Mouse (Mus musculus) CH12.LX (cell line): ENCODE results near the gene Armc6. TPM values are rescaled to one million over a fixed set of nuclear protein-coding genes. Genes with fewer than 3 reads are reported as not detected.

Source experiments
- DNase-seq: peaks from one replicate; pipeline ENCODE4 v3.0.0-alpha.2; 2013; ENCODE audit errors: extremely low read depth
- H3K27ac ChIP-seq: 2 replicates; pipeline ENCODE4 v1.5.1; 2012; ENCODE audit warnings: low read depth, mild to moderate bottlenecking, control low read depth, moderate library complexity; ENCODE audit not compliant: insufficient read depth
- H3K27me3 ChIP-seq: replicated peaks from 2 replicates; pipeline ENCODE3; 2012; ENCODE audit warnings: inconsistent platforms
- H3K36me3 ChIP-seq, 2 experiments: replicated peaks in 1 of 2; 2 replicates each; pipeline versions ENCODE3 to v1.6.1; 2012; ENCODE audit warnings: inconsistent platforms in 1 of 2, low read length in 1 of 2, mild to moderate bottlenecking in 1 of 2, mixed read lengths in 1 of 2, moderate library complexity in 1 of 2; ENCODE audit not compliant: control insufficient read depth in 1 of 2, insufficient read depth in 1 of 2
- H3K4me1 ChIP-seq, 2 experiments: 2 replicates each; pipeline ENCODE4 v1.6.1; 2012; ENCODE audit warnings: inconsistent platforms in 1 of 2, moderate library complexity in 1 of 2; ENCODE audit not compliant: insufficient read depth in 2 of 2, control insufficient read depth in 1 of 2
- H3K4me2 ChIP-seq: 2 replicates; pipeline ENCODE4 v1.6.1; 2012; ENCODE audit warnings: low read depth, mild to moderate bottlenecking, control low read depth; ENCODE audit not compliant: poor library complexity, insufficient read depth, severe bottlenecking
- H3K4me3 ChIP-seq, 3 experiments: fragments of 150-350 bp in 1 of 3; sonication (generic) in 1 of 3; replicated peaks in 1 of 3; 2 replicates each; pipeline versions ENCODE3 to v1.5.1; 2011 to 2012; ENCODE audit warnings: low read depth in 2 of 3, low read length in 2 of 3, mild to moderate bottlenecking in 2 of 3, moderate library complexity in 2 of 3, control low read depth in 1 of 3, improper control_type of control experiment in 1 of 3, inconsistent platforms in 1 of 3, mixed read lengths in 1 of 3; ENCODE audit not compliant: poor library complexity in 1 of 3
- H3K79me2 ChIP-seq: replicated peaks from 2 replicates; pipeline ENCODE4 v1.6.1; 2012; ENCODE audit warnings: mild to moderate bottlenecking, moderate library complexity; ENCODE audit not compliant: control insufficient read depth, poor library complexity, insufficient read depth, severe bottlenecking; ENCODE audit errors: extremely low read depth
- H3K9ac ChIP-seq: 2 replicates; pipeline ENCODE4 v1.6.1; 2012; ENCODE audit warnings: low read depth, mild to moderate bottlenecking, control low read depth, moderate library complexity; ENCODE audit not compliant: insufficient read depth
- H3K9me3 ChIP-seq: replicated peaks from 2 replicates; pipeline ENCODE3; 2012; ENCODE audit warnings: low read length, inconsistent platforms, mixed read lengths
- BHLHE40 ChIP-seq: IDR thresholded peaks from 2 replicates; pipeline ENCODE4 v1.6.1; 2011; ENCODE audit warnings: mild to moderate bottlenecking, low read depth, low read length, improper control_type of control experiment
- ELF1 ChIP-seq: IDR thresholded peaks from 2 replicates; pipeline ENCODE4 v1.6.1; 2014; ENCODE audit warnings: low read depth, mild to moderate bottlenecking, inconsistent platforms, low read length, improper control_type of control experiment
- EP300 ChIP-seq: IDR thresholded peaks from 2 replicates; pipeline ENCODE4 v1.6.1; 2011; ENCODE audit warnings: low read length, improper control_type of control experiment
- ETS1 ChIP-seq: conservative IDR thresholded peaks from 2 replicates; pipeline ENCODE4 v1.6.1; 2012; ENCODE audit warnings: low read depth, mild to moderate bottlenecking, inconsistent platforms, low read length, improper control_type of control experiment, moderate library complexity
- HCFC1 ChIP-seq: IDR thresholded peaks from 2 replicates; pipeline ENCODE4 v1.6.1; 2012; ENCODE audit warnings: low read depth, mild to moderate bottlenecking, inconsistent platforms, low read length, improper control_type of control experiment
- JUN ChIP-seq: IDR thresholded peaks from 2 replicates; pipeline ENCODE4 v1.6.1; 2011; ENCODE audit warnings: low read depth, mild to moderate bottlenecking, low read length, improper control_type of control experiment, moderate library complexity; ENCODE audit not compliant: insufficient read depth
- KAT2A ChIP-seq: IDR thresholded peaks from 2 replicates; pipeline ENCODE4 v1.6.1; 2012; ENCODE audit warnings: low read length, improper control_type of control experiment, inconsistent platforms; ENCODE audit not compliant: insufficient replicate concordance
- MAFK ChIP-seq: IDR thresholded peaks from 2 replicates; pipeline ENCODE4 v1.6.1; 2011; ENCODE audit warnings: low read length, improper control_type of control experiment; ENCODE audit not compliant: insufficient replicate concordance
- MAX ChIP-seq: IDR thresholded peaks from 2 replicates; pipeline ENCODE4 v1.6.1; 2011; ENCODE audit warnings: low read length, improper control_type of control experiment
- MAZ ChIP-seq: IDR thresholded peaks from 2 replicates; pipeline ENCODE4 v1.6.1; 2012; ENCODE audit warnings: low read depth, mild to moderate bottlenecking, inconsistent platforms, low read length, improper control_type of control experiment, moderate library complexity
- MEF2A ChIP-seq: IDR thresholded peaks from 2 replicates; pipeline ENCODE4 v1.6.1; 2014; ENCODE audit warnings: low read depth, mild to moderate bottlenecking, inconsistent platforms, low read length, improper control_type of control experiment, borderline replicate concordance
- MYC ChIP-seq: IDR thresholded peaks from 2 replicates; pipeline ENCODE4 v1.6.1; 2011; ENCODE audit warnings: low read depth, mild to moderate bottlenecking, improper control_type of control experiment, low read length
- NELFE ChIP-seq: IDR thresholded peaks from 2 replicates; pipeline ENCODE4 v1.6.1; 2011; ENCODE audit warnings: low read depth, low read length, improper control_type of control experiment
- NRF1 ChIP-seq: IDR thresholded peaks from 2 replicates; pipeline ENCODE4 v1.6.1; 2014; ENCODE audit warnings: low read depth, mild to moderate bottlenecking, inconsistent platforms, low read length, improper control_type of control experiment, moderate library complexity
- POLR2AphosphoS2 ChIP-seq: IDR thresholded peaks from 2 replicates; pipeline ENCODE4 v1.6.1; 2011; ENCODE audit warnings: low read depth, low read length, improper control_type of control experiment
- RCOR1 ChIP-seq: conservative IDR thresholded peaks from 2 replicates; pipeline ENCODE4 v1.6.1; 2012; ENCODE audit warnings: low read depth, mild to moderate bottlenecking, inconsistent platforms, low read length, improper control_type of control experiment
- SIN3A ChIP-seq: IDR thresholded peaks from 2 replicates; pipeline ENCODE4 v1.6.1; 2012; ENCODE audit warnings: low read length, improper control_type of control experiment, inconsistent platforms
- TBP ChIP-seq: conservative IDR thresholded peaks from 2 replicates; pipeline ENCODE4 v1.6.1; 2011; ENCODE audit warnings: low read depth, low read length, improper control_type of control experiment
- TCF12 ChIP-seq: IDR thresholded peaks from 2 replicates; pipeline ENCODE4 v1.6.1; 2014; ENCODE audit warnings: low read depth, mild to moderate bottlenecking, inconsistent platforms, low read length, improper control_type of control experiment
- USF2 ChIP-seq: conservative IDR thresholded peaks from 2 replicates; pipeline ENCODE4 v1.6.1; 2011; ENCODE audit warnings: low read depth, low read length, improper control_type of control experiment
- ZC3H11A ChIP-seq: IDR thresholded peaks from 2 replicates; pipeline ENCODE4 v1.6.1; 2012; ENCODE audit warnings: low read depth, mild to moderate bottlenecking, inconsistent platforms, low read length, improper control_type of control experiment
- ZKSCAN1 ChIP-seq: IDR thresholded peaks from 2 replicates; pipeline ENCODE4 v1.6.1; 2012; ENCODE audit warnings: low read depth, inconsistent platforms, low read length, improper control_type of control experiment, borderline replicate concordance
- ZNF384 ChIP-seq: IDR thresholded peaks from 2 replicates; pipeline ENCODE4 v1.6.1; 2012; ENCODE audit warnings: low read depth, low read length, improper control_type of control experiment, inconsistent platforms
- dilution Hi-C: fragments of 300-500 bp; cut with MboI; formaldehyde crosslinking; loops from 2 replicates; pipeline ENCODE4 v1.14.3; 2020; ENCODE audit warnings: low sequenced_read_pairs; ENCODE audit not compliant: extremely low pct_unique_long_range_greater_than_20kb, extremely low pct_ligation_motif_present
- in situ Hi-C: fragments of 300-500 bp; cut with MboI; formaldehyde crosslinking; loops from 3 replicates; pipeline ENCODE4 v1.14.3; 2019; ENCODE audit warnings: low sequenced_read_pairs, low pct_ligation_motif_present, low pct_unique_long_range_greater_than_20kb, mixed read lengths
- polyA plus RNA-seq: library from polyadenylated mRNA; unstranded; fragments of >175 nt; gene quantifications from 2 replicates; pipeline ENCODE4 v1.2.1, GENCODE M21; 2012; ENCODE audit warnings: low read depth; ENCODE audit not compliant: insufficient read length
- total RNA-seq, 2 experiments: library from RNA; depleted of rRNA; stranded (reverse); fragments of 300-350 nt in 1 of 2; fragments of >200 nt in 1 of 2; gene quantifications; 2 replicates each; pipeline ENCODE4 v1.2.3; 2012 to 2014

Armc6 gene
- total and polyA plus RNA-seq, 3 experiments: 20.0 to 31.1 (median 23.7) TPM

DNA sequence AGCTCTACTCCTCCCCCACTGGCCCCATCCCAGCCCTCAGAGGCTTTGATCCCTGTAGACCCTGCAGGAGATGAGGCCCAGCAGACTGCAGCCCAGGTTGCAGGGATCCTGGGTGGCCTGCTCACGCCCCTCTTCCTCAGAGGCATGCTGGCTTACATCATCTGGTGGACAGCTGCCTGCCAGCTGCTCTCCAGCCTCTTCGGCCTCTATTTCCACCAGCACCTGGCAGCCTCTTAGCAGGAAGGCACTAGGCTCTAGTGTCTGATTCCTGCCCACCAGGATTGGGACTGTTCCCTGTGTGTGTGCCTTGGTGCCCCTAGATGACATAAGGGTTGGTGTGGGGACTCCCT is 52.4 kb downstream of the Armc6 start:
- TF ChIP-seq KAT2A: no peak
- TF ChIP-seq EP300: no peak
- TF ChIP-seq POLR2AphosphoS2: no peak
- no peak for TF ChIP-seq NELFE
- TF ChIP-seq ZKSCAN1: no peak
- TF ChIP-seq RCOR1: no peak
- TF ChIP-seq ZC3H11A: no peak
- TF ChIP-seq MYC: no peak
- no peak for TF ChIP-seq MAX
- TF ChIP-seq TBP: no peak
- no peak for TF ChIP-seq MAFK
- no peak for TF ChIP-seq JUN
- TF ChIP-seq ETS1: no peak
- no peak for TF ChIP-seq SIN3A
- TF ChIP-seq ZNF384: no peak
- TF ChIP-seq NRF1: no peak
- no peak for TF ChIP-seq MAZ
- no peak for TF ChIP-seq TCF12
- Histone ChIP-seq H3K4me1 (no peaks in the 10 kb centered on the region), H3K4me2 (no peak overlapping the region), H3K79me2 (no peaks in the 10 kb centered on the region), H3K9ac (no peak overlapping the region), H3K27ac (no peak overlapping the region), H3K4me3 (no peak overlapping the region), H3K36me3 (peaks cover 52 to 84% of the 10 kb centered on the region in 2 experiments), H3K9me3 (no peaks in the 10 kb centered on the region), H3K27me3 (no peaks in the 10 kb centered on the region)
- dilution Hi-C loops (no loop called here), in situ Hi-C loops (no loop called here)
- no peak for DNase-seq

DNA sequence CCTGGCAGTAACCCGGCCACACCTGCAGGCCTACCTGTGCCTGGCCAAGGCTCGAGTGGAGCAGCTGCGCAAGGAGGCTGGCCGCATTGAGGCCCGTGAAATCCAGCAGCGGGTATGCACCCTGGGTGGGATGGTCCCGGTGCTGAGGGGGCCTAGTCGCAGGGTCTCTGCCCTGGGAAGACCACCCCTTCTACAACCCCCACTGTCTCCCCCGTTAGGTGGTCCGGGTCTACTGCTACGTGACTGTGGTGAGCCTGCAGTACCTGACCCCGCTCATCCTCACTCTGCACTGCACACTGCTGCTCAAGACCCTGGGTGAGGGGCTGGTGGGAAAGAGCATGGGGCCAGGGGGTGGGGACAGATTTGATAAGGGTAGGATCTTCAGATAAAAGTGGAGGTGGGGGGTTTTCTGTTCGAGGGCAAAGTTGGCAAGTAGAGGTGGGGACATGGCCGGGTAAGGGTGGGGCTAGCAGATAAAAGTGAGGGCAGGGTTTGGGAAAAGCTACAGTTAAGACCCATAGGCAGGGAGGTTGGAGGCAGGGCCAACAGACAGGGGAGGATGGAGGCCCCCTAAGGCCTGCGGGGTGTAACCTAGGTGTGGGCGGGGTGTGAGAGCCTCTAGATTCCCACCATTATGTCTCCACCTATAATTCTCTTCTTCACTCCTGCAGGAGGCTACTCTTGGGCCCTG is 52.9 kb downstream of the Armc6 start:
- no peaks in the 10 kb centered on the region for H3K9me3 ChIP-seq
- no peaks in the 10 kb centered on the region for H3K27me3 ChIP-seq
- H3K79me2 ChIP-seq: no peaks in the 10 kb centered on the region
- no peak overlapping the region for H3K4me2 ChIP-seq
- H3K36me3 ChIP-seq: peaks cover 56 to 84% of the 10 kb centered on the region in 2 experiments
- no peak overlapping the region for H3K27ac ChIP-seq
- no peak overlapping the region for H3K9ac ChIP-seq
- dilution Hi-C loops (no loop called here), in situ Hi-C loops (no loop called here)
- no peak for DNase-seq
- no peaks in the 10 kb centered on the region for H3K4me1 ChIP-seq
- TF ChIP-seq MEF2A (no peak), NELFE (no peak), HCFC1 (no peak), ZKSCAN1 (no peak), USF2 (no peak), POLR2AphosphoS2 (no peak), BHLHE40 (no peak), ELF1 (no peak), MAX (no peak)
- no peak overlapping the region for H3K4me3 ChIP-seq
